Mouse (Mus musculus) spleen, postnatal 14 days (tissue): ENCODE results near the gene Hexdc.

ENCODE experiments used
- DNase-seq, 2 experiments: peaks; one replicate each; pipeline ENCODE4 v3.0.0; 2021 to 2022; ENCODE audit warnings: low spot score in 2 of 2

Hexdc gene

GRCm38 (mm10) chr11:121228129-121229017 lies 24.1 kb downstream of the Hexdc start:
- no peak for DNase-seq

GRCm38 (mm10) chr11:121229018-121229439 lies 24.8 kb downstream of the Hexdc start, which contains the start of gene Cybc1:
TSS of gene Cybc1 (minus strand) at chr11:121229322.
- peak; percentile 57 to 65 for DNase-seq

GRCm38 (mm10) chr11:121231191-121231590 lies 27.0 kb downstream of the Hexdc start:
- no peak for DNase-seq

- no peak for DNase-seq
Measured at GRCm38 (mm10) chr11:121231628-121232291, 27.5 kb downstream of the Hexdc start.

- no peak for DNase-seq
Measured at GRCm38 (mm10) chr11:121232706-121233105, 28.5 kb downstream of the Hexdc start.

GRCm38 (mm10) chr11:121235475-121236238 lies 31.4 kb downstream of the Hexdc start:
- peak; percentile 35 to 63 for DNase-seq

GRCm38 (mm10) chr11:121236564-121237344 lies 32.5 kb downstream of the Hexdc start, which contains the start of gene Narf:
TSS of gene Narf (plus strand) at chr11:121237253.
- DNase-seq: peak; percentile 95

GRCm38 (mm10) chr11:121237345-121238128 lies 33.3 kb downstream of the Hexdc start:
- peak in 1 of 2 experiments; percentile 35 for DNase-seq

GRCm38 (mm10) chr11:121239669-121240068 lies 35.4 kb downstream of the Hexdc start:
- DNase-seq: peak in 1 of 2 experiments; percentile 12

- DNase-seq: no peak
Measured at GRCm38 (mm10) chr11:121250196-121250595, 46.0 kb downstream of the Hexdc start.

GRCm38 (mm10) chr11:121259160-121260100 lies 55.2 kb downstream of the Hexdc start, which contains the start of gene Foxk2:
TSS of gene Foxk2 (plus strand) at chr11:121259990.
- DNase-seq: peak; percentile 86 to 91

- DNase-seq: peak; percentile 21 to 37
Measured at GRCm38 (mm10) chr11:121260211-121260906, 56.1 kb downstream of the Hexdc start.

- no peak for DNase-seq
Measured at GRCm38 (mm10) chr11:121261074-121261473, 56.8 kb downstream of the Hexdc start.
